Mouse (Mus musculus): ENCODE measurements around the gene Kbtbd12.

DNA sequence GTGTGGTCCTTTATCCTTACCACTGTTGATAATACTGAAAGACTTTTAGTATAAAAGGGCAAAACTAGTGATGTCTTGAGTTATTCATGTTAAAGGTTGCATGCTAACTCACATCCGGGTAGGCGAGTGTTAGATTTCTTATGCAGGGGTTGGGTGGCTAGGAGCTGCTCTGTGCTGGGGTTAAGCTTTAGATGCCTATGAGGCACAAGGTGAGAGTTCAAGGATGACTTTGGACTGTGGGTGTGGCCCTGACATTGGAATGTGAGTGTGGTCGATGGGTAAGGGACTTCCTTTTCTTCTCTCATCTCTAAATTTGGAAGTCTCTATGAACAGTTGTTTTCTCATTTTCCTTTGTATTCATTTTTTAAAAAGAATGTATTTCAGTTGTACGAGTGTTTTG, 7.0 kb upstream of the Kbtbd12 start:
- TF ChIP-seq CTCF (IDR thresholded peaks at IDR 0.05; ENCODE audit: extremely low read depth, insufficient read depth, low read length) = no peak
- TF ChIP-seq POLR2A (IDR thresholded peaks at IDR 0.05; ENCODE audit: extremely low read depth, insufficient read depth, low read length) = no peak

Measured in cortical plate, adult 2 months (tissue).